Mouse (Mus musculus): ENCODE measurements around the gene Zfp580. TPM values are rescaled to one million over a fixed set of nuclear protein-coding genes. Genes with fewer than 3 reads are reported as not detected.

The Zfp580 gene
- polyA plus RNA-seq, 1 experiment, result 0.90 TPM

DNA sequence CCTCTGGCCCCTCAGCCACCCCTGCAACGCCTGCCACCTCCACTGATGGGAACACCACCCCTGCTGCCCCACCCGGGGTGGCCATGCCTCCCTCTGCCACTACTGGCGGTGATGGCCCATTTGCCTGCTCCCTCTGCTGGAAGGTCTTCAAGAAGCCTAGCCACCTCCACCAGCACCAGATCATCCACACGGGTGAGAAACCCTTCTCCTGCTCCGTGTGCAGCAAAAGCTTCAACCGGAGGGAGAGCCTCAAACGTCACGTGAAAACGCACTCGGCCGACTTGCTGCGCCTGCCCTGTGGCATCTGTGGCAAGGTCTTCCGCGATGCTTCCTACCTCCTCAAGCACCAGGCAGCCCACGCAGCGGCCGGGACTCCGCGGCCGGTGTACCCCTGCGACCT lies 21.4 kb upstream of the Zfp580 start:
- TF ChIP-seq GATA1 (IDR thresholded peaks at IDR 0.05; ENCODE audit: low read length), result no peak

DNA sequence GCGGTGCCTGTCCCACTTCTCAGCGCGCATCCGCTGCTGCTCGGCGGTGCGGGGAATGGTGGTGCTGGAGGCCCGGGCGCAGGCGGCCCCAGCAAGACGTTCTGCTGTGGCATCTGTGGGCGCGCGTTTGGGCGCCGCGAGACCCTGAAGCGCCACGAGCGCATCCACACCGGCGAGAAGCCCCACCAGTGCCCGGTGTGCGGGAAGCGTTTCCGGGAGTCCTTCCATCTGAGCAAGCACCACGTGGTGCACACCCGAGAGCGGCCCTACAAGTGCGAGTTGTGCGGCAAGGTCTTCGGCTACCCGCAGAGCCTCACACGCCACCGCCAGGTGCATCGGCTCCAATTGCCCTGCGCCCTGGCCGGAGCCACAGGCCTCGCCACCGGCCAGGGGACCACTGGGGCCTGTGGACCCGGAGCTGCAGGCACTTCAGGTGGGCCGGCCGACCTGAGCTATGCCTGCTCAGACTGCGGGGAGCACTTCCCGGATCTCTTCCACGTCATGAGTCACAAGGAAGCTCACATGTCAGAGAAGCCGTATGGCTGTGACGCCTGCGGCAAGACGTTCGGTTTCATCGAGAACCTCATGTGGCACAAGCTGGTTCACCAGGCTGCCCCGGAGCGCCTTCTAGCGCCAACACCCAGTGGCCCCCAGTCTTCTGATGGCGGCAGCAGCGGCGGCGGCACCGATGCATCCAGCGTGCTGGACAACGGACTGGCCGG lies 20.6 kb upstream of the Zfp580 start:
- TF ChIP-seq GATA1 (IDR thresholded peaks at IDR 0.05; ENCODE audit: low read length), result no peak

- TF ChIP-seq GATA1 (IDR thresholded peaks at IDR 0.05; ENCODE audit: low read length), result no peak
Measured at GRCm38 (mm10) chr7:5031496-5031895, 19.8 kb upstream of the Zfp580 start.

DNA sequence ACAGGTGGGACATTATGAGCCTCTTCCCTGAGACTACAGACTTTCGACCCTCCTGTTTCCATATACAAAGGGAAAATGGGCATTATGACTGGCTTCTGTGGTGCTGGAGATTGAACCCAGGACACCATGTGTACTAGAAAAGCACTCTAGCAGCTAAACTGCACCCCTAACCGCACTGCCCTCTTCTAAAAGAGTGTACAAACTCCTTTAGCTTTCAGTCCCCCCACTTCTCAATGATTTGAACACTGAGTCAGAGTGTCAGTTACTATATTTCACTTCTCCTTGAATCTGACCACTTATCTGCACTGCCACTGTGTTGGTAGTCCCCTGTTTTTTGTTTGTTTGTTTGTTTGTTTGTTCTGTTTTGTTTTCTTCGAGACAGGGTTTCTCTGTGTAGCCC lies 17.5 kb upstream of the Zfp580 start, which contains the start of gene 4632433K11Rik:
TSS of gene 4632433K11Rik (plus strand) at position 301 of the 400 bp plus-strand sequence.
- TF ChIP-seq GATA1 (IDR thresholded peaks at IDR 0.05; ENCODE audit: low read length), result no peak

DNA sequence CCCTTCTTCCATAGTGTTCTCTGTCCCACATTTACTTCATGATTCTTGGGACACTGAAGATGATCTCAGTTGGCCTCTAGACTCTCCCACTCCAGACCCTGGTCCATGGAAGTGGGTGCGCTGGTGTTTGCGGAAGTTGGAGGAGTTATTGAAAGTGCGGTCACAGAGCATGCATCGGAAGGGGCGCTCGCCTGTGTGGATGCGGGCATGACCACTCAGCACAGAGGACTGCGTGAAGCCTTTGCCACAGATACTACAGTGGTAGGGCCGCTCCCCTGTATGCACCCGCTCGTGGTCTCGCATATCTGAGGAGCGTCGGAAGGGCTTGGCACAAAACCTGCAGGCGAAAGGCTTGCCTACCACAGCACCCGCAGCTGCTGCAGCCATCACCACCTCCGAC lies 15.7 kb upstream of the Zfp580 start:
- no peak for TF ChIP-seq GATA1 (IDR thresholded peaks at IDR 0.05; ENCODE audit: low read length)

DNA sequence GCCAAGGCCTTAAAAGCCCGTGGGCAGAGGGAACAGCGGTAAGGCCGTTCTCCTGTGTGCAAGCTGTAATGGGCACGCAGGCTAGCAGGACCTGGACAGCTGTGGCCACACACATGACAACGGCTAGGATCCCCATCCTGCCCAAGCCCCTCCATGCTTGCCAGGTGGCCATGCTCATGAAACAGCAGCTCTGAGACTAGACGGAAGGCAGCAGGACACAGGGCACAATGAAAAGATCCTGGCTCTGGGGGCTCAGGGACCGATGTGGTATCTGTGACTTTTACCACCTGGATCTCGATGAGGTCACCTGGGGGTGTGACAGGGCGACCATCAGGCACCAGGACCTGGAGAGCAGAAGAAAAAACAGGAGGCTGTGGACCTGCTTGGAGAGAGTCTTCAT lies 15.2 kb upstream of the Zfp580 start:
- no peak for TF ChIP-seq GATA1 (IDR thresholded peaks at IDR 0.05; ENCODE audit: low read length)

- TF ChIP-seq GATA1 (IDR thresholded peaks at IDR 0.05; ENCODE audit: low read length), result no peak
Measured at GRCm38 (mm10) chr7:5037026-5037425, 14.3 kb upstream of the Zfp580 start.

GRCm38 (mm10) chr7:5037467-5037866 lies 13.9 kb upstream of the Zfp580 start:
- no peak for TF ChIP-seq GATA1 (IDR thresholded peaks at IDR 0.05; ENCODE audit: low read length)

DNA sequence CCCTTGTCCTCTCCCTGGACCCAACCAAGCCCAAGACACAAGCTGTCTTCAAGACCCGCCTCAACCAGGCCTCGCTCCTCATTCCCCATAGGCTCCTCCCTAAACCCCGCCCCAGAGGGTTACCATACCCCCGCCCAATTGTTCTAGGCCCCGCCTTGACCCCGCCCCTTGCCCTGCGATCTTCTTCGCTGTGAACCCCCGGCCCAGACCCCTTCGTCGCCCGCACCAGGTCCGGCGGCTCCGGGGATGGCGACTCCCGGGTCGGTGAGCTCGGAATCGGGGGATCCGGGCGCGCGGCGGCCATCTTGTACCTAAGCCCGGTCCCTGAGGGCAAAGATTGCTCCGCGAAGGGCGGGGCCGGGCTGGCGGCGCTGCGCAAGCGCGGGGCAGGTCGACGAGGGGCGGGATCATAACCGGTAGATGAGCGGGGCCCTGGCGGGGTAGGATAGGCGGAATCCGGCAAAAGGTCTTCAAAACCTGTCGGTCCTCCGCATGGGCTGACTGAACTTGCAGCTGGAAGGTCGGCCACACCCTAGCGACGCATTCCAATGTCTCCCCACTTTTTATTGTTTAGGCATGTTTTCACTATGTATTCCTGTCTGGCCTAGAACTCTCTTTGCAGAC lies 13.1 kb upstream of the Zfp580 start, which contains the start of gene Zfp784:
TSS of gene Zfp784 (minus strand) at position 338 of the 624 bp plus-strand sequence.
- no peak for TF ChIP-seq GATA1 (IDR thresholded peaks at IDR 0.05; ENCODE audit: low read length)

GRCm38 (mm10) chr7:5038940-5039339 lies 12.4 kb upstream of the Zfp580 start:
- TF ChIP-seq GATA1 (IDR thresholded peaks at IDR 0.05; ENCODE audit: low read length), result no peak

DNA sequence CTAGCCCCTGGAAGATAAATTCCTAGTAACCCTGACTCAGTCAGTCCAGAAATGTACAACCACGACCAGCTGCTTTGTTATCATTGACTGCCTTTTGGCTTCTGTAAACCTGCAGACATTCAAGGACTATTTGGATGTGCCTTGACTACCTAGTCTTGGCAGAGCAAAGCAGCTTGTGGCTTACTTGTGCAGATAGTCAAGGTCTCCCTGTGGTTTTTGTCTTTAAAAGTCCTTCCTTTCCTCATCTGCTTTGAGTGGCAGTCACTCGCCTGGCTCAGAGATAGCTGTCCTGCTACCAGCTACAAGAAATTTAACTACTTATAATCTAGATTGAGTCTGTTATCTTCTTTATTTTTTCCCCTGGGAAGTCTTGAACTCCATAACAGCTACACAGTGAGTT lies 6.4 kb upstream of the Zfp580 start:
- TF ChIP-seq GATA1 (IDR thresholded peaks at IDR 0.05; ENCODE audit: low read length), result no peak

GRCm38 (mm10) chr7:5046112-5046511 lies 5.2 kb upstream of the Zfp580 start:
- no peak for TF ChIP-seq GATA1 (IDR thresholded peaks at IDR 0.05; ENCODE audit: low read length)

GRCm38 (mm10) chr7:5047313-5047712 lies 4.0 kb upstream of the Zfp580 start:
- no peak for TF ChIP-seq GATA1 (IDR thresholded peaks at IDR 0.05; ENCODE audit: low read length)

DNA sequence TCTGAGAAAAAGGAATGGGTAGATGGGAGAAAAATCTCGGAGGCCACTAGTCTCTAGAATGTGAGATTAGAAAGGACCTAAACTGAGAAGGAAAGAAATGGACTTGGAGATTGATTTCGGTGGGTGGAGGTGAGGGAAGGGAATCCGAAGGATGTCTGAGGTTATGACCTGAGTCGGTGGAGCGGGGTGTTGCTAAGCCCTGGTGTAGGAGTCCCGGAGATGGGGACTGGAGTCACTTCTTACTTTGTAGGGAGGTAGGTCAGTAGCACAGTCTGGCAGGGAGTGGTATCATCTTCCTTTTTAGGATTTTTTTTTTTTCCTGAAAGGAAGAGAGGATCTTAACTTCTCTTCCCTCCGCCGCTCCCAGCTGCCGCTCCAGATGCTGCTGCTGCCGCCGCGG lies 1.1 kb downstream of the Zfp580 start:
- TF ChIP-seq GATA1 (IDR thresholded peaks at IDR 0.05; ENCODE audit: low read length), result no peak

- no peak for TF ChIP-seq GATA1 (IDR thresholded peaks at IDR 0.05; ENCODE audit: low read length)
Measured at GRCm38 (mm10) chr7:5052931-5053343, 1.6 kb downstream of the Zfp580 start.

- TF ChIP-seq GATA1 (IDR thresholded peaks at IDR 0.05; ENCODE audit: low read length), result no peak
Measured at GRCm38 (mm10) chr7:5053456-5054179, 2.3 kb downstream of the Zfp580 start.

All from G1E-ER4 (cell line).